Mouse (Mus musculus) erythroblast, embryonic 14.5 days (primary cell): Measurements from ENCODE around the gene Slc23a2.

Source experiments
- GATA1 ChIP-seq: IDR thresholded peaks from 2 replicates; pipeline ENCODE4 v1.6.1; 2012; ENCODE audit warnings: low read length, inconsistent platforms, mixed read lengths
- TAL1 ChIP-seq: IDR thresholded peaks from 3 replicates; pipeline ENCODE4 v1.6.1; 2012; ENCODE audit warnings: low read length, inconsistent platforms, mixed read lengths

- TF ChIP-seq GATA1 (no peak), TAL1 (no peak)
Measured at GRCm38 (mm10) chr2:132084396-132084795, 60.5 kb downstream of the Slc23a2 start.
